8 mouse cellular contexts compared by ENCODE assay signal in genomic region chr13:92844586-92845221, GRCm38 (mm10). TPM values are rescaled to one million over a fixed set of nuclear protein-coding genes. Genes with fewer than 3 reads are reported as not detected.
DNase-seq lines count a peak whose midpoint lies in the region; ATAC-seq and TF ChIP-seq lines count a peak whose summit lies in the region.

Gene Mtx3, plus strand, starts transcription at chr13:92844760.

- DNase-seq in forebrain, embryonic 14.5 days (ENCODE audit: low spot score): peak; percentile 87
- DNase-seq in heart, postnatal 14 days: peak; percentile 82 to 90
- peak; percentile 84 for DNase-seq in layer of hippocampus, adult 11-12 months (ENCODE audit: low spot score)
- peak; percentile 86 for DNase-seq in liver, postnatal 0 days
- DNase-seq in telencephalon, adult 2 months (ENCODE audit: low read depth, low spot score): peak; percentile 58

- H3K36me3 ChIP-seq in ES-Bruce4 (ENCODE audit: control insufficient read depth, insufficient read depth, low read length, poor library complexity, severe bottlenecking): peaks cover 6% of the 10 kb centered on the region
- peaks cover 26% of the 10 kb centered on the region for H3K36me3 ChIP-seq in forebrain, embryonic 14.5 days (ENCODE audit: control insufficient read depth, insufficient read depth, low read length)
- H3K36me3 ChIP-seq in liver, postnatal 0 days (replicated peaks; ENCODE audit: insufficient read depth, low read length): peaks cover 15% of the 10 kb centered on the region
- H3K36me3 ChIP-seq in neural tube, embryonic 13.5 days: peaks cover 23% of the 10 kb centered on the region

- H3K9me3 ChIP-seq in ES-Bruce4 (replicated peaks; ENCODE audit: control insufficient read depth, insufficient read depth, low read length, poor library complexity, severe bottlenecking): peaks cover 4% of the 10 kb centered on the region; the same call in 1 of the 2 replicates
- no peaks in the 10 kb centered on the region for H3K9me3 ChIP-seq in forebrain, embryonic 14.5 days (replicated peaks; ENCODE audit: control insufficient read depth, low read length)
- no peaks in the 10 kb centered on the region for H3K9me3 ChIP-seq in liver, postnatal 0 days (ENCODE audit: low read length)
- no peaks in the 10 kb centered on the region for H3K9me3 ChIP-seq in neural tube, embryonic 13.5 days

- TF ChIP-seq CTCF in ES-Bruce4 (IDR thresholded peaks at IDR 0.05; ENCODE audit: low read depth, low read length): no peak
- no peak for TF ChIP-seq CTCF in liver, postnatal 0 days (IDR thresholded peaks at IDR 0.05; ENCODE audit: low read depth)

- H3K27me3 ChIP-seq in ES-Bruce4 (ENCODE audit: control insufficient read depth, insufficient read depth, low read length, poor library complexity, severe bottlenecking): no peaks in the 10 kb centered on the region
- no peaks in the 10 kb centered on the region for H3K27me3 ChIP-seq in forebrain, embryonic 14.5 days (replicated peaks; ENCODE audit: control insufficient read depth, insufficient read depth, low read length)
- H3K27me3 ChIP-seq in liver, postnatal 0 days (ENCODE audit: insufficient read depth, low read length): no peaks in the 10 kb centered on the region
- H3K27me3 ChIP-seq in neural tube, embryonic 13.5 days: peaks cover 5% of the 10 kb centered on the region; the same call in 1 of the 2 replicates

- no peak for TF ChIP-seq EP300 in ES-Bruce4 (IDR thresholded peaks at IDR 0.05; ENCODE audit: insufficient read depth, low read depth, low read length)
- no peak for TF ChIP-seq EP300 in liver, postnatal 0 days (IDR thresholded peaks at IDR 0.05; ENCODE audit: low read depth)

- WGBS in forebrain, embryonic 14.5 days: 3% methylated on average over 40 of the region's 40 CpGs
- 4% methylated on average over 40 of the region's 40 CpGs for WGBS in liver, postnatal 0 days (ENCODE audit: insufficient replicate concordance)
- 2% methylated on average over 40 of the region's 40 CpGs for WGBS in neural tube, embryonic 13.5 days

- H3K4me2 ChIP-seq in forebrain, embryonic 14.5 days (ENCODE audit: low read length): peak within 1 kb of the TSS; percentile 59
- peak within 1 kb of the TSS; percentile 94 for H3K4me2 ChIP-seq in liver, postnatal 0 days (ENCODE audit: low read depth, low read length)
- peak within 1 kb of the TSS; percentile 73 for H3K4me2 ChIP-seq in neural tube, embryonic 13.5 days

- peak within 1 kb of the TSS; percentile 74 for H3K4me3 ChIP-seq in ES-Bruce4 (ENCODE audit: low read depth, low read length)
- peak within 1 kb of the TSS; percentile 80 for H3K4me3 ChIP-seq in forebrain, embryonic 14.5 days (ENCODE audit: low read depth, low read length)
- peak within 1 kb of the TSS; percentile 79 for H3K4me3 ChIP-seq in liver, postnatal 0 days (ENCODE audit: low read depth, low read length)
- peak within 1 kb of the TSS; percentile 67 for H3K4me3 ChIP-seq in neural tube, embryonic 13.5 days

- peak within 1 kb of the TSS; percentile 54 for H3K9ac ChIP-seq in ES-Bruce4 (ENCODE audit: low read depth, poor library complexity, severe bottlenecking)
- H3K9ac ChIP-seq in forebrain, embryonic 14.5 days (ENCODE audit: low read length): peak within 1 kb of the TSS; percentile 78
- H3K9ac ChIP-seq in liver, postnatal 0 days (replicated peaks): peak within 1 kb of the TSS; percentile 71
- peak within 1 kb of the TSS; percentile 77 for H3K9ac ChIP-seq in neural tube, embryonic 13.5 days

- intact Hi-C loops in heart, postnatal 14 days (cut with DNase I): no loop called here

- ATAC-seq in cerebellum, adult (ENCODE audit: insufficient number of reproducible peaks, low FRiP score, low TSS enrichment): peak; percentile 95
- peak; percentile 99 for ATAC-seq in forebrain, embryonic 14.5 days
- peak; percentile 91 for ATAC-seq in liver, postnatal 0 days
- ATAC-seq in neural tube, embryonic 13.5 days (ENCODE audit: low read depth): peak; percentile 100

- no peak for TF ChIP-seq POLR2A in ES-Bruce4 (IDR thresholded peaks at IDR 0.05; ENCODE audit: insufficient read depth, low read length)

- H3K27ac ChIP-seq in ES-Bruce4 (ENCODE audit: insufficient read depth, low read length): no peak within 1 kb of the TSS
- peak within 1 kb of the TSS; percentile 72; the same call in 1 of the 2 replicates for H3K27ac ChIP-seq in forebrain, embryonic 14.5 days (ENCODE audit: low read depth, low read length)
- peak within 1 kb of the TSS; percentile 58 for H3K27ac ChIP-seq in liver, postnatal 0 days (ENCODE audit: low read depth)
- peak within 1 kb of the TSS; percentile 81 for H3K27ac ChIP-seq in neural tube, embryonic 13.5 days (replicated peaks)

- H3K4me1 ChIP-seq in ES-Bruce4 (ENCODE audit: control insufficient read depth, insufficient read depth, low read length): no peaks in the 10 kb centered on the region
- peaks cover 3% of the 10 kb centered on the region; the same call in 1 of the 2 replicates for H3K4me1 ChIP-seq in forebrain, embryonic 14.5 days (ENCODE audit: control insufficient read depth, insufficient read depth, low read length)
- H3K4me1 ChIP-seq in liver, postnatal 0 days (ENCODE audit: insufficient read depth): peaks cover 9% of the 10 kb centered on the region
- peaks cover 9% of the 10 kb centered on the region for H3K4me1 ChIP-seq in neural tube, embryonic 13.5 days (replicated peaks)

RNA-seq across cellular contexts. Expression of gene Mtx3, which starts in this region (rescaled TPM):
- 20.6 and 23.5 TPM in 2 replicates for polyA plus RNA-seq in ES-Bruce4 (2011; ENCODE audit: insufficient read depth, insufficient read length, low read depth, missing spikeins)
- 3.8 and 5.1 TPM in 2 replicates for polyA plus RNA-seq in forebrain, embryonic 14.5 days (2014; fragmentation: Nextera tagmentation; extraction: Ambion mirVana)
- 1 to 10 TPM; 8.3 to 9.3 TPM for total RNA-seq in heart, postnatal 14 days (2021)
- polyA plus RNA-seq in liver, postnatal 0 days (2015; fragmentation: Nextera tagmentation; extraction: Ambion mirVana): 0.77 and 0.81 TPM in 2 replicates
- polyA plus RNA-seq in neural tube, embryonic 13.5 days (2015; fragmentation: Nextera tagmentation; extraction: Ambion mirVana): 3.5 and 3.9 TPM in 2 replicates

Comparison
In these comparisons a context has a peak if more than half of its experiments do, and no peak if none do; other contexts are left out.
1. Peak in DNase-seq, ATAC-seq, H3K4me3 ChIP-seq, H3K27ac ChIP-seq, H3K9ac ChIP-seq and H3K4me2 ChIP-seq in liver, postnatal 0 days; RNA of the gene not detected or under 1 TPM.